Mouse (Mus musculus) erythroblast, embryonic 14.5 days (primary cell): ENCODE measurements around the gene Bbs5.

Experiments used
- GATA1 ChIP-seq: IDR thresholded peaks from 2 replicates; pipeline ENCODE4 v1.6.1; 2012; ENCODE audit warnings: low read length, inconsistent platforms, mixed read lengths
- TAL1 ChIP-seq: IDR thresholded peaks from 3 replicates; pipeline ENCODE4 v1.6.1; 2012; ENCODE audit warnings: low read length, inconsistent platforms, mixed read lengths

GRCm38 (mm10) chr2:69635807-69636206 lies 11.2 kb upstream of the Bbs5 start:
- TF ChIP-seq TAL1 (no peak), GATA1 (no peak)
